Mouse (Mus musculus) bone marrow, adult 2 months (tissue): ENCODE measurements around the gene Zfp637.

Experiments used
- CTCF ChIP-seq: fragments of 200-500 bp; IDR thresholded peaks from 2 replicates; pipeline ENCODE4 v1.5.1; 2011; ENCODE audit warnings: low read length, control low read depth; ENCODE audit not compliant: control insufficient read depth, insufficient read depth
- POLR2A ChIP-seq: fragments of 200-500 bp; IDR thresholded peaks from 2 replicates; pipeline ENCODE4 v1.6.1; 2011; ENCODE audit warnings: low read depth, mild to moderate bottlenecking, control low read depth, low read length, borderline replicate concordance; ENCODE audit not compliant: control insufficient read depth

- no peak for TF ChIP-seq POLR2A
- no peak for TF ChIP-seq CTCF
Observed at GRCm38 (mm10) chr6:117807756-117808155, 33.2 kb upstream of the Zfp637 start.
